Mouse (Mus musculus): ENCODE results near the gene Zfp108. TPM values are rescaled to one million over a fixed set of nuclear protein-coding genes. Genes with fewer than 3 reads are reported as not detected.

Zfp108 gene
- polyA plus RNA-seq (2015; fragmentation: Nextera tagmentation; extraction: Ambion mirVana): 5.4 and 5.5 TPM in 2 replicates

DNA sequence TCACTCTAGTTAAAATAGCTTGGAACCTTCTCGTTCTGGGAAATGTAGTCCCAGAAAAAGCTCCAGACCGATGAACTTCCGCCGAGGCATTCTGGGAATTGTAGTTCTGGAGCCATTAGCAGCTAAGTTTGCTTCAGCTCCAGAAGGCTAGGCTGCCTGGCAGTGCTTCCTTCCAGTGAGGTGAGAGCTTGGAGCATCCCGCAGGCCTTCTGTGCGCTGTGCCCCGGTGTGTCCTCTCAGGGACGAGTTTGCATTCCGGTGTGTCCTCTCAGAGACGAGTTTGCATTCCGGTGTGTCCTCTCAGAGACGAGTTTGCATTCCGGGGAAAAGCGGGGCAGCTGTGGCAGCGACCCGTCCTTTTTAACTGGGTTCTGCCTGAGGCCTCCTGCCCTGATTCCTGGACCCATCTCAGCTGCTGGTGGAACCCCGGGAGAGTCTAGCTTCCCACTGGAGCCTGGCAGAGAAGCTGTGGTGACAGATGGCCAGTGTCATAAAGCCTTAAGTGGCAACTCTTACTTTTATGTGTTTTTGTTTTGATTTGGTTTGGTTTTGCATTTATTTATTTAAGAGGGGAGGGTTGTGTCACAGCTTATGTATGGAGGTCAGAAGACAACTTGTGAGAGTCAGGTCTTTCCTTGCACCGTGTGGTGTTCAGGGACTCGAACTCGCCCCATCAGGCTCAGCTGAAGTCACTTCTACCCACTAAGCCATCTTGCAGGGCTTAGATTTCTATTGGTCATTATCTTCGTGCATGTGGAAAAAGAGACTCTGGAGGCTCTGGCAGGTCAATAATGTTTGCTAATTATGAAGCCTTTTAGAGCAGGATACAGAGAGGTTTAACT lies at the start of gene Zfp108:
TSS of gene Zfp108 (plus strand) at position 162 of the 842 bp plus-strand sequence.
- peaks cover 16% of the 10 kb centered on the region for H3K36me3 ChIP-seq
- no peaks in the 10 kb centered on the region for H3K9me3 ChIP-seq
- H3K27ac ChIP-seq: peak within 1 kb of the TSS; percentile 48; the same call in 1 of the 2 replicates
- peak within 1 kb of the TSS; percentile 78 for H3K9ac ChIP-seq
- H3K27me3 ChIP-seq: no peaks in the 10 kb centered on the region
- WGBS: 17% methylated on average over 21 of the region's 21 CpGs
- H3K4me2 ChIP-seq (replicated peaks): peak within 1 kb of the TSS; percentile 80
- peaks cover 10% of the 10 kb centered on the region for H3K4me1 ChIP-seq
- ATAC-seq (ENCODE audit: low FRiP score, low read depth): peak; percentile 95
- peak within 1 kb of the TSS; percentile 62 for H3K4me3 ChIP-seq

DNA sequence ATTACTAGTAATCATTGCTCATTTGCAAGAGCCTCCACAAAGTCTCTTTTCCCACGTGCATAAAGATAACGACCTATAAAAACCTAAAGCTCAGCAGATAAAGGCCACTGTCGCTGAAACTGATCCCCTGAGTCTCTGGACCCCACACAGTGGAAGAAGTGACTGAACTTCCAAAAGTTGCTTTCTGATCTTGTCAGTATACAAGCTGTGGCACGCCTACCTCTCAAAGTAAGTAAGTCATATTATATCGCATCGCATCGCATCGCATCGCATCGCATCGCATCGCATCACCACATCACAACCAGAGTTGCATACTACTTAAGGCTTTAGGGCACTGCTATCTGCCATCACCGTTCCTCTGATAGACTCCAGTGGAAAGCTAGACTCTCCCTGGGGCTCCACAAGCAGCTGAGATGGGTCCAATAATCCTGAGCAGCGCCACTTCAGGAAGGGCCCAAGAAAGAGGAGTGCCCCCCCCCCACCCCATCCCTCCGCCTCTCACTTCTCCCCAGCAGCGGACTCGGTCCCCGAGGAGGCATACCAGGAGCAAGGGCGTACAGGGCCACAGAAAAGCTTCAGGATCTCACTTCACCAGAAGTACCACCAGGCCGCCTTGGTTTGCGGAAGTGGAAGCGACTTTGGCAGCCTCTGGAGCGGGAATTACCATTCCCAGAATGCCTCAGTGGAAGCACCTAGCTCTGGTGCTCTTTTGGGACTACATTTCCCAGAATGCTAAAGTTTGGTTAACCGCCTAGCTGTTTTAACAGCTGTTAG lies 46.9 kb upstream of the Zfp108 start:
- Histone ChIP-seq H3K36me3 (peaks cover 33% of the 10 kb centered on the region), H3K4me2 (replicated peaks) (peak overlapping the region; percentile 77), H3K9ac (peak overlapping the region; percentile 89), H3K27ac (peak overlapping the region; percentile 44; the same call in 1 of the 2 replicates), H3K9me3 (no peaks in the 10 kb centered on the region), H3K27me3 (no peaks in the 10 kb centered on the region), H3K4me1 (peaks cover 8% of the 10 kb centered on the region), H3K4me3 (peak overlapping the region; percentile 66)
- 13% methylated on average over 24 of the region's 24 CpGs for WGBS
- ATAC-seq (ENCODE audit: low FRiP score, low read depth): peak; percentile 92

DNA sequence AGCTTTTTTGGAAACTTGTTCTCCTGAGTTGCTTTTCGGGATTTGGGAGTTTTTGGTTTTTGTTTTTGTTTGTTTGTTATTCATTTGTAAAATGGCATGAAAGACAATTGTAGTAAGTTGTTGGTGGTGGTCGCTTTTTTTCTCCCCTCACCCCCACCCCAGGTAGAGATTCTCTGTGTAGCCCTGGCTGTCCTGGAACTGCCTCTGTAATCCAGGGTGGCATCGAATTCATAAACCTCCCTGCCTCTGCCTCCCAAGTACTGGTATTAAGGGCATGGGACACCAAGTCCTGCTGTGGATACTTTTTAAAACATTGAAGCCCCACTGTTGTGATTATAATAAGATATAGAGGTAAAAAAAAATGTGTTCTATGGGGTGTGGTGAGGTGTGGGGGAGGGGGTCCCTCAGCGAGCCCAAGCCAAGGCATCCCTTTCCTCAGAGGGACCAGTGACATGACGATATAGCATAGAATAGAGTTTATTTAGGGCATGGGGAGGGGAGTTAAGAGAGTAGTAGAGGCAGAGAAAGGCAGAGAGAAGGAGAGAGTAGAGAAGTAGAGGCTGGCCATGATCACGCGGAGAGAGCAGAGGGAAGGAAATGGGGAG lies 46.2 kb upstream of the Zfp108 start:
- Histone ChIP-seq H3K4me2 (replicated peaks) (peak overlapping the region; percentile 77), H3K4me1 (peaks cover 8% of the 10 kb centered on the region), H3K9ac (no peak overlapping the region), H3K9me3 (no peaks in the 10 kb centered on the region), H3K27me3 (no peaks in the 10 kb centered on the region), H3K4me3 (peak overlapping the region; percentile 66), H3K27ac (no peak overlapping the region), H3K36me3 (peaks cover 26% of the 10 kb centered on the region)
- no peak for ATAC-seq (ENCODE audit: low FRiP score, low read depth)
- WGBS: 58% methylated on average over 7 of the region's 7 CpGs

DNA sequence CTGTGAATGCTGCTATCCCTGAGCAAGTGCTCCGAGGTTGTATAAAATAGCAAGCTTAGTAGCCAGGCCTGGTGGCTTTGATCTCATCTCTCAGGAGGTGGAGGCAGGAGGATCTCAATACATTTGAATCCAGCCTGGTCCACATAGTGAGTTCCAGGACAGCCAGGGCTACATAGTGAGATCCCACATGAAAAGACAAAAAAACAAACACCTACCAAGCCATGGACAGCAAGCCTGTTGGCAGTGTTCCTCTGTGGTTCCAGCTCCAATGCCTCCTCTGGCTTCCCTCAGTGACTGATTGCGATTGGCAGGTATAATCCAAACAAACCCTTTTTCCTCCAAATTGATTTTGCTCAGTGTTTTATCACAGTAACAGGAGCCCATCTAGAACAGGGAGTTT lies 44.3 kb upstream of the Zfp108 start:
- no peak for ATAC-seq (ENCODE audit: low FRiP score, low read depth)
- no peak overlapping the region for H3K27ac ChIP-seq
- no peak overlapping the region for H3K4me3 ChIP-seq
- WGBS: 83% methylated on average over 2 of the region's 2 CpGs
- H3K4me1 ChIP-seq: peaks cover 8% of the 10 kb centered on the region
- no peaks in the 10 kb centered on the region for H3K27me3 ChIP-seq
- peaks cover 9% of the 10 kb centered on the region for H3K36me3 ChIP-seq
- no peaks in the 10 kb centered on the region for H3K9me3 ChIP-seq
- H3K9ac ChIP-seq: no peak overlapping the region
- no peak overlapping the region for H3K4me2 ChIP-seq (replicated peaks)

DNA sequence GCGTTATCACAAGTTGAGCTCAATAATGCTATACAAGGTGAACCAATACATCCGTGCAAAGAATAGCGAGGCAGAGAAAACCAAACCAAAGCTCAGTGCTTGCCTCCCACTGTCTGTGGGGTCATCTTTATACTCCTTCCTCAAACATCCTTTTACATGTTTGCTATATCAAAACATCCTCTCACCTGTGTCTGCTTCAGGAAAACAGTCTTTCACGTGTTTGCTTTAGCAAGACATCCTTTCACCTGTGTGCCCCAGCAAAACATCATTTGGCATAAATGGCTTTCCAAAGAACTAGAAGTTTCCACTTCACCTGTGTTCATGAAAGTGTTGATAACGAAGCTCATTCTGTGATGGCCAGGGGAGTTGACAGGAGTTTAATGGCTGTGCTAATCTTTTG lies 43.3 kb upstream of the Zfp108 start, which contains the start of gene Zfp111:
TSS of gene Zfp111 (minus strand) at position 101 of the 400 bp plus-strand sequence.
- Histone ChIP-seq H3K4me3 (no peak within 1 kb of the TSS), H3K27ac (no peak within 1 kb of the TSS), H3K36me3 (no peaks in the 10 kb centered on the region; the same call in 1 of the 2 replicates), H3K4me1 (peaks cover 8% of the 10 kb centered on the region), H3K4me2 (replicated peaks) (no peak within 1 kb of the TSS), H3K27me3 (no peaks in the 10 kb centered on the region), H3K9ac (no peak within 1 kb of the TSS), H3K9me3 (no peaks in the 10 kb centered on the region; the same call in 1 of the 2 replicates)
- ATAC-seq (ENCODE audit: low FRiP score, low read depth): no peak
- WGBS: 82% methylated on average over 5 of the region's 5 CpGs

DNA sequence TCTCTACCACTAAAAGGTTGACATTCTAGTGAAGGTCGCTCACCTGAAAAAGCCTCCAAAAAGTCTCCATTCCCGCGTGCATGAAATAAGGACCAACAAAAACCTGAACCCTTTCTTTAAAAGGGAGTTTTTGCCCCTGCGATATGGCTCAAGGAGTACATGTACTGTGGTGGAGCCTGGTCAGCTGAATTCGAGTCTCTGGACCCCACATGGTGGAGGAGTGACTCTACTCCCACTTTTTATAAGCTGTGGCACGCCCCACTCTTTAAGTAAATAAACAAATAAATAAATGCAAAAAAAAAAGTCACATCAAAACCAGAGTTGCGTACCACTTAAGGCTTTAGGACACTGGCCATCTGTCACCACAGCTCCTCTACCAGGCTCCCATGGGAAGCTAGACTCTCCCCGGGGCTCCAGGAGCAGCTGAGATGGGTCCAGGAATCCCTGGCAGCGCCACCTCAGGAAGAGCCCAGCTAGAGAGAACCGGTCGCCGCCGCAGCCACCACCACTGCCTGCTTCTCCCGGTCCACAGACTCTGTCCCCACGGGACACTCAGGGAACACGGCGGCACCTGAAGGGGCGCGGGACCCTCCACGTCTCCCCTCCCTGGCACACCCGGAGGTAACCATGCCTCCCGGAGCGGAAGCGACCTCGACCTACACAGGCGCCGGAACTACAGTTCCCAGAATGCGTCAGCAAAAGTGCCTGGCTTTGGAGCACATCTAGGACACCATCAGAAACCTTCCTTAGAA lies 17.4 kb upstream of the Zfp108 start, which contains the start of gene Zfp109:
TSS of gene Zfp109 (minus strand) at position 521 of the 752 bp plus-strand sequence.
- Histone ChIP-seq H3K9me3 (no peaks in the 10 kb centered on the region), H3K4me1 (peaks cover 8% of the 10 kb centered on the region), H3K4me2 (replicated peaks) (peak within 1 kb of the TSS; percentile 75), H3K9ac (peak within 1 kb of the TSS; percentile 78), H3K4me3 (peak within 1 kb of the TSS; percentile 80), H3K27me3 (no peaks in the 10 kb centered on the region), H3K36me3 (peaks cover 19% of the 10 kb centered on the region), H3K27ac (no peak within 1 kb of the TSS)
- ATAC-seq (ENCODE audit: low FRiP score, low read depth): peak; percentile 89
- WGBS: 4% methylated on average over 28 of the region's 28 CpGs

DNA sequence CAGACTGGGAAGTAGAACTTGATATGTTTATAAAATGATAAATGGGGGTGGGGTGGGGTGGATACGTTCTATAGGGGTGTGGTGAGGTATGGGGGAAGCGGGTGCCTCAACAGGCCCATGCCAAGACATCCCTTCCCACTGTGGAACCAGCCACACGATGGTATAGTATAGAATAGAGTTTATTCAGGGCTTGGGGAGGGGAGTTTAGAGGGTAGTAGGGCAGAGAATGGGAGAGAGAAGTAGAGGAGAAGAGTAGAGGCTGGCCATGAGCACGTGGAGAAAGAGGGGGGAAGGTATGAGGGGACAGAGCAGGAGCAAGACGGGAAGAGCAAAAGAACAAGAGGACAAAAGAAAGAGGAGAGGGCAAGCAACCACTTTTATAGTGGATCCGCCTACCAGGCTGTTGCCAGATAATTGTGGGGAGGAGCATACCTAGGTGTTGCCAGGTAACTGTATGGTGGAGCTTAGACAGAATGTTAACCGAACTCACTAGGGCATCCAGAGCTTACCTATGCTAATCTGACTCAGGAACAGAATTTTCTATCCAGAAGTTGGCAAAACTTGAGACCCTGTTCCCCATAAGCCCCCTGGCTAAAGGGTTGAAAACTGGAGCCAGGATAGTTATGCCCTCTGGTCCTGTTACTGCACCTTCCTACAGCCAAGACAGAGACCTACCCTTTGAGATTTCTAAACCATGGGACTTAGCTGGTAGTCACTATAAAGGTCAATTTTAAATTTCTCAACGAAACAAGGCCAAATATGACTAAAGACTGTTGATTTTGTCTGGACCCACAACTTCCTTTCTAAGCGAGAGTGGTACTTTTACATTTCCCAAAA lies 597 bp upstream of the Zfp108 start:
- Histone ChIP-seq H3K36me3 (peaks cover 12% of the 10 kb centered on the region; the same call in 1 of the 2 replicates), H3K9me3 (no peaks in the 10 kb centered on the region), H3K4me1 (peaks cover 10% of the 10 kb centered on the region), H3K27ac (no peak overlapping the region), H3K9ac (0 out of 2 replicates have a peak overlapping the region, but pooled peaks have one; percentile 13), H3K4me2 (replicated peaks) (peak overlapping the region; percentile 80), H3K27me3 (no peaks in the 10 kb centered on the region), H3K4me3 (peak overlapping the region; percentile 62)
- WGBS: 62% methylated on average over 9 of the region's 9 CpGs
- peak; percentile 57 for ATAC-seq (ENCODE audit: low FRiP score, low read depth)

DNA sequence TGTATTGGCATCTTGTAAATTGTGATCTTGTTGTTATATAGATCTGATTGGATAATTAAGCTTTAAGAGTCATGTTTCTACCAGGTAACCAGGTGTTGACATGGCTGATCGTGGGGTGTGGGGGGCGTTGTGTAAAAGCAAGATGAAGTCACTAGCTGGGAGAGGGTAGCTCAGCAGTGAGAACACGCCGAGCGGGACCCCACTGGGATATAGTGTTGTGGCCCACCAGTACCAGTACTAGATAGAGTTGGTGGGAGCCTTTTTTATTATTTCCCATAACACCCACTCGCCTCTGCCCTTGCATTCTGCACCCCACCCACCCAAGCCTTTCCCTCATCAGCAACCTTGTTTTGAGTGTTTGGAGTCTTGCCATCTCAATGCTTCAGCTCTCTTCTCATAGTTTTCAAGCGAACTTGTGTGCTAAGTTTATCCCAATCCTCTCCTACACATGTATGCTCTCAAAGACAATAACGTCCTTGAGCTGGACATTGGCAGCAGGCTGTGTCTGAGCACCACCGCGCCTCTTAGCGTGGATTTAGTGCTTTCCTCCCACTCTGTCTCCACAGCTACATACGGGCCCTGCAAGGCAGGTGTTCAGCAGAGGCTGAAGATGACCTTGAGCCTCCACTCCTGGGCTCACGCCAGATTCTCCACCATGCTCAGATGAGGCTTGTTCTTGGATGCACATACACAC lies 4.9 kb downstream of the Zfp108 start:
- Histone ChIP-seq H3K9me3 (no peaks in the 10 kb centered on the region), H3K4me2 (replicated peaks) (no peak overlapping the region), H3K4me3 (no peak overlapping the region), H3K4me1 (peaks cover 8% of the 10 kb centered on the region), H3K27me3 (no peaks in the 10 kb centered on the region), H3K36me3 (peaks cover 37% of the 10 kb centered on the region), H3K27ac (no peak overlapping the region), H3K9ac (no peak overlapping the region)
- no peak for ATAC-seq (ENCODE audit: low FRiP score, low read depth)
- 90% methylated on average over 13 of the region's 13 CpGs for WGBS

DNA sequence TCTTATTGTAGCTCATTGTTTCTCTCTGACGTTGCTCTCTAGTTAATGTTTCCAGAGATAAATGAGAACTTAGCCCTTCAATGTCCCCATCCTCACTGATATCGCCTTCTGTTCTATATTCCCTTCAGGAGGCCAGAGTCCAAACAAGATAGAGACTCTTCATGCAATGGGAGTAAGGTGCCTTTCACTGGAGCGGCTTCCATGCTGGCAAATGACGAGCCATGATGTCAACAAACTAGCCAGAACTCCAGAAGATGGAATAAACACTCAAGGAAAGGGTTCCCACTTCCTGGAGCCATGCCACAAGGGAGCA lies 5.4 kb downstream of the Zfp108 start:
- no peak overlapping the region for H3K4me3 ChIP-seq
- H3K4me2 ChIP-seq (replicated peaks): no peak overlapping the region
- no peak overlapping the region for H3K9ac ChIP-seq
- 88% methylated on average over 4 of the region's 4 CpGs for WGBS
- H3K9me3 ChIP-seq: no peaks in the 10 kb centered on the region
- peaks cover 37% of the 10 kb centered on the region for H3K36me3 ChIP-seq
- ATAC-seq (ENCODE audit: low FRiP score, low read depth): no peak
- H3K27ac ChIP-seq: no peak overlapping the region
- H3K4me1 ChIP-seq: peaks cover 7% of the 10 kb centered on the region
- no peaks in the 10 kb centered on the region for H3K27me3 ChIP-seq

All from limb, embryonic 13.5 days (tissue).